Mouse (Mus musculus): ENCODE results near the gene Hist2h2be. TPM values are rescaled to one million over a fixed set of nuclear protein-coding genes. Genes with fewer than 3 reads are reported as not detected.
A peak's percentile ranks its signal among the peaks of the same experiment; 100 is the strongest.

Hist2h2be gene
- total and polyA plus RNA-seq, 3 experiments = 1.8 to 3.2 TPM; not detected in 1

- Histone ChIP-seq H3K4me1 (ENCODE audit: control insufficient read depth in 1 of 2, insufficient read depth in 2 of 2, low read length in 2 of 2) (peaks cover 13 to 25% of the 10 kb centered on the region in 2 experiments), H3K9me3 (replicated peaks; ENCODE audit: insufficient read depth, low read length) (no peaks in the 10 kb centered on the region), H3K79me2 (ENCODE audit: control insufficient read depth, insufficient read depth, low read length, poor library complexity) (peaks cover 2% of the 10 kb centered on the region), H3K27ac (ENCODE audit: control insufficient read depth, low read depth, low read length) (peak overlapping the region; percentile 97), H3K27me3 (ENCODE audit: control insufficient read depth in 1 of 2, insufficient read depth in 2 of 2, low read length in 2 of 2) (no peaks in the 10 kb centered on the region), H3K36me3 (ENCODE audit: control insufficient read depth in 1 of 2, insufficient read depth in 2 of 2, low read length in 2 of 2) (peaks cover 0 to 48% of the 10 kb centered on the region in 2 experiments; a peak in 2 of 4 replicates), H3K9ac (ENCODE audit: control insufficient read depth, low read depth, low read length, poor library complexity, severe bottlenecking) (peak overlapping the region; percentile 92), H3K4me3 (ENCODE audit: control insufficient read depth in 1 of 2, insufficient read depth in 1 of 2, low read depth in 2 of 2, low read length in 2 of 2) (peak overlapping the region; percentile 3 to 63)
- DNase-seq (ENCODE audit: low read depth, low spot score) = peak; percentile 91
- no peak for TF ChIP-seq TBP (IDR thresholded peaks at IDR 0.05; ENCODE audit: low read depth, low read length)
- TF ChIP-seq POLR2A (IDR thresholded peaks at IDR 0.05; ENCODE audit: control insufficient read depth in 1 of 2, insufficient read depth in 1 of 2, low read depth in 1 of 2, low read length in 2 of 2, poor library complexity in 1 of 2) = peak in 1 of 2 experiments; percentile 80; a peak in 2 of 4 replicates
- TF ChIP-seq POLR2AphosphoS5 (IDR thresholded peaks at IDR 0.05; ENCODE audit: borderline replicate concordance, low read depth, low read length) = peak; percentile 72; the same call in 1 of the 2 replicates
These were observed 26.6 kb downstream of the Hist2h2be start for GRCm38 (mm10) chr3:96247356-96248140.

GRCm38 (mm10) chr3:96248141-96249033, 27.5 kb downstream of the Hist2h2be start:
- H3K9ac ChIP-seq (ENCODE audit: control insufficient read depth, low read depth, low read length, poor library complexity, severe bottlenecking) = peak overlapping the region; percentile 92
- DNase-seq (ENCODE audit: low read depth, low spot score) = peak; percentile 86
- peaks cover 11 to 23% of the 10 kb centered on the region in 2 experiments for H3K4me1 ChIP-seq (ENCODE audit: control insufficient read depth in 1 of 2, insufficient read depth in 2 of 2, low read length in 2 of 2)
- H3K79me2 ChIP-seq (ENCODE audit: control insufficient read depth, insufficient read depth, low read length, poor library complexity) = peaks cover 2% of the 10 kb centered on the region; the same call in 1 of the 2 replicates
- H3K9me3 ChIP-seq (replicated peaks; ENCODE audit: insufficient read depth, low read length) = no peaks in the 10 kb centered on the region
- TF ChIP-seq TAL1 (IDR thresholded peaks at IDR 0.05; ENCODE audit: low read length) = no peak
- no peak for TF ChIP-seq MEF2A (IDR thresholded peaks at IDR 0.05; ENCODE audit: extremely low read depth, insufficient replicate concordance, low read depth, low read length, poor library complexity, severe bottlenecking)
- TF ChIP-seq RAD21 (IDR thresholded peaks at IDR 0.05; ENCODE audit: low read depth, low read length) = no peak
- no peak for TF ChIP-seq KAT2A (conservative IDR thresholded peaks at IDR 0.05; ENCODE audit: low read depth, low read length)
- no peak for TF ChIP-seq POLR2AphosphoS5 (IDR thresholded peaks at IDR 0.05; ENCODE audit: borderline replicate concordance, low read depth, low read length)
- no peak for TF ChIP-seq TBP (IDR thresholded peaks at IDR 0.05; ENCODE audit: low read depth, low read length)
- TF ChIP-seq SIN3A (IDR thresholded peaks at IDR 0.05; ENCODE audit: low read length) = no peak
- no peak for TF ChIP-seq MYB (IDR thresholded peaks at IDR 0.05; ENCODE audit: low read depth, low read length)
- TF ChIP-seq MYC (IDR thresholded peaks at IDR 0.05; ENCODE audit: low read depth, low read length) = no peak
- TF ChIP-seq POLR2AphosphoS2 (IDR thresholded peaks at IDR 0.05; ENCODE audit: low read length) = no peak
- no peak for TF ChIP-seq SMC3 (IDR thresholded peaks at IDR 0.05; ENCODE audit: low read depth, low read length)
- TF ChIP-seq RCOR1 (IDR thresholded peaks at IDR 0.05; ENCODE audit: low read depth, low read length) = no peak
- TF ChIP-seq BHLHE40 (IDR thresholded peaks at IDR 0.05; ENCODE audit: borderline replicate concordance, low read depth, low read length) = no peak
- TF ChIP-seq USF2 (IDR thresholded peaks at IDR 0.05; ENCODE audit: borderline replicate concordance in 1 of 2, insufficient read depth in 1 of 2, low read depth in 1 of 2, low read length in 2 of 2) = no peak
- no peak for TF ChIP-seq NRF1 (IDR thresholded peaks at IDR 0.05; ENCODE audit: insufficient read depth, low read depth, low read length, poor library complexity, severe bottlenecking)
- no peak for TF ChIP-seq ETS1 (IDR thresholded peaks at IDR 0.05; ENCODE audit: low read depth, low read length)
- TF ChIP-seq MAX (IDR thresholded peaks at IDR 0.05; ENCODE audit: low read length) = no peak
- TF ChIP-seq CHD1 (IDR thresholded peaks at IDR 0.05; ENCODE audit: low read depth, low read length) = no peak
- TF ChIP-seq ZMIZ1 (IDR thresholded peaks at IDR 0.05; ENCODE audit: low read depth, low read length) = no peak
- H3K27ac ChIP-seq (ENCODE audit: control insufficient read depth, low read depth, low read length) = peak overlapping the region; percentile 35
- H3K36me3 ChIP-seq (ENCODE audit: control insufficient read depth in 1 of 2, insufficient read depth in 2 of 2, low read length in 2 of 2) = peaks cover 0 to 44% of the 10 kb centered on the region in 2 experiments; a peak in 2 of 4 replicates
- H3K4me3 ChIP-seq (ENCODE audit: control insufficient read depth in 1 of 2, insufficient read depth in 1 of 2, low read depth in 2 of 2, low read length in 2 of 2) = peak overlapping the region; percentile 3 to 4
- H3K27me3 ChIP-seq (ENCODE audit: control insufficient read depth in 1 of 2, insufficient read depth in 2 of 2, low read length in 2 of 2) = no peaks in the 10 kb centered on the region

All from MEL (cell line).